Mouse (Mus musculus) bone marrow, adult 2 months (tissue): ENCODE results near the gene Asb14. TPM values are rescaled to one million over a fixed set of nuclear protein-coding genes. Genes with fewer than 3 reads are reported as not detected.
"Not testable (repeated sequence)": the region's sequence is repeated elsewhere in the genome, so short reads cannot be mapped to it uniquely, and the experiment has no call there.

Experiments used
- H3K27ac ChIP-seq: fragments of 200-500 bp; 2 replicates; pipeline ENCODE4 v1.5.1; 2012; ENCODE audit warnings: low read depth, mild to moderate bottlenecking, control low read depth, inconsistent platforms, low read length; ENCODE audit not compliant: control insufficient read depth, poor library complexity, insufficient read depth
- H3K4me1 ChIP-seq: fragments of 200-500 bp; 2 replicates; pipeline ENCODE4 v1.6.1; 2011; ENCODE audit warnings: low read length; ENCODE audit not compliant: control insufficient read depth, insufficient read depth
- H3K4me3 ChIP-seq: fragments of 200-500 bp; replicated peaks from 2 replicates; pipeline ENCODE3; 2011; ENCODE audit warnings: mild to moderate bottlenecking, low read depth, low read length, control low read depth; ENCODE audit not compliant: control insufficient read depth
- CTCF ChIP-seq: fragments of 200-500 bp; IDR thresholded peaks from 2 replicates; pipeline ENCODE4 v1.5.1; 2011; ENCODE audit warnings: low read length, control low read depth; ENCODE audit not compliant: control insufficient read depth, insufficient read depth
- POLR2A ChIP-seq: fragments of 200-500 bp; IDR thresholded peaks from 2 replicates; pipeline ENCODE4 v1.6.1; 2011; ENCODE audit warnings: low read depth, mild to moderate bottlenecking, control low read depth, low read length, borderline replicate concordance; ENCODE audit not compliant: control insufficient read depth
- WGBS: fragments of 180-500 bp; shearing (Covaris S2); methylation state at CpG from one replicate; pipeline ENCODE4 v1.1.7; 2018; 5-methylcytosine and 5-hydroxymethylcytosine counted together
- polyA plus RNA-seq: library from polyadenylated mRNA; stranded (reverse); fragments of >200 nt; gene quantifications from 2 replicates; pipeline ENCODE4 v1.2.4, GENCODE M21; 2011; ENCODE audit warnings: low replicate concordance; ENCODE audit not compliant: missing spikeins, insufficient read depth, insufficient read length

Gene Asb14
- polyA plus RNA-seq, 1 experiment = 2.2 TPM

DNA sequence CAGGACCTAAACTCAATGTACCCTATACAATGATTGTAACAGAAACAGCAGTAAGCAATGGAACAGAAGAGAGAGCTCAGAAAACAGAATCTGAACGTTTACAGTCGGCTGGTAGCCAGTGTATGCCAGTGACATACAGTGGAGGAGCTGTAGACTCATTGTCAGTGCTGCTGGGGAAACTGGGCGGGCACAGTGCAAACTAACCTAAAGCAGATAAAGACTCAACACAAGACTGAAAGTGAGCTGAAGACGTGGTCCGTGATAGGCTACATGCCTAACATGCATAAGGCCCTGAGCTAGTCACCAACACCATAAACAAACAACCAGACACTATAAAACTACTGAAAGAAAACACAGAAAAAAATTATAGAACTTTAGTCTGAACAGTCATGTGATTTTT lies 12.7 kb upstream of the Asb14 start:
- 62% methylated on average over 5 of the region's 5 CpGs for WGBS
- H3K4me3 ChIP-seq = no peak overlapping the region
- TF ChIP-seq CTCF = no peak
- TF ChIP-seq POLR2A = no peak
- H3K4me1 ChIP-seq = no peaks in the 10 kb centered on the region; the same call in 1 of the 2 replicates
- no peak overlapping the region for H3K27ac ChIP-seq

DNA sequence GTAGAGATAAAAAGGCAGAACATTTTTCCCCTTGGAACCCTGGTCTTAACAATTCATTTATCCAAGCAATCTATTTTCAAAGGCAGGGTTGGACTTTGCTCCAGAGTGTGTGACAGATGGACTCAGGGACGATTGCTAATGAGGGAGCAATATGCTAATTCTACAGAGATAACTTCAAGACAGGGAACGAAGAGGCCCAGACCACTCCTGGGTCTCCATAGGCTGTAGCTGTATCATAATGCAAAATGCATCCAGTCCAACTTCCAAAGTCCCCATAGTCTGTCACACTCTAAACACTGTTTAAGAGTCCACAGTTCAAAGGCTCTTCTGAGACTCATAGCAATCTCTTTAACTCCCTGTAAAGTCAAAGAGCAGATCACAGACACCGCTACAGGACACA lies 7.1 kb upstream of the Asb14 start:
- no peak overlapping the region for H3K27ac ChIP-seq
- WGBS = 74% methylated on average over 3 of the region's 3 CpGs
- no peak for TF ChIP-seq CTCF
- TF ChIP-seq POLR2A = no peak
- H3K4me1 ChIP-seq = no peaks in the 10 kb centered on the region
- H3K4me3 ChIP-seq = no peak overlapping the region

DNA sequence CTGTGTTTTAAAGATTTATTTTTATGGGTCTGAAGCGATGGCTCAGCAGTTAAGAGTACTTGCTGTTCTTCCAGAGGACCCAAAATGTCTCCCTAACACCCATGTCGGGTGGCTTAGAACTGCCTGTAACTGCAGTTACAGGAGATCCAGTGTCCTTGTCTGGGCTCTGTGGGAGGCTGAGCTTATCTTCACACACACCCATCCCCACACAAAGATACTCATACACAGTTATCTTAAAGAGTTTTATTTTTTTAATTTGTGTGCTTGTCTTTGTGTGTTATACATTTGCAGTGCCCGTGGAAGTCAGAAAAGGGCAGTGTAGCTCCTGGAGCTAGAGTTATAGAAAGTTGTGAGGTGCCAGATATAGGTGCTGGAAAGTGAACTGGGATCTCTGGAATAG lies 3.6 kb upstream of the Asb14 start:
- no peak for TF ChIP-seq CTCF
- no peak for TF ChIP-seq POLR2A
- no peak overlapping the region for H3K4me3 ChIP-seq
- no peak overlapping the region for H3K27ac ChIP-seq
- H3K4me1 ChIP-seq = no peaks in the 10 kb centered on the region
- 66% methylated on average over 3 of the region's 3 CpGs for WGBS

DNA sequence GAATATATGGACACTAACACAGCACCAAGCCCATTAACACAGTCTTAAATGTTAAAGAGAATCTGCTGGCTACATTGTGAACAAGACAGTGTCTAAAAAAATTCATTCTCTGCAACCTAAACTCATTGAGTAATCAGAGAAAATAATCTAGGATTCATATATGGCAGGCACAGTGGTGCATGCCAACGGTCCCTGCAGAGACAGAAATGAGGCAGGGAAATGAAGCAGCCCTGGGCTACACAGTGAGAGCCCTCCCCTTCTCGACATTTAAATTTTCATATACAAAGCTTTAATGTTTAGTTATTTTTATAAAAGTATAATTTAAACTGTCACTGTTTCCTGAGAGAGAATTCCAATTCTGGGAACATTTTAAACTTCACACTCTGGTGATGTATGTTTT lies 5.1 kb downstream of the Asb14 start:
- no peak overlapping the region for H3K27ac ChIP-seq
- TF ChIP-seq POLR2A = no peak
- TF ChIP-seq CTCF = no peak
- H3K4me1 ChIP-seq = no peaks in the 10 kb centered on the region
- 74% methylated on average over 2 of the region's 2 CpGs for WGBS
- no peak overlapping the region for H3K4me3 ChIP-seq

DNA sequence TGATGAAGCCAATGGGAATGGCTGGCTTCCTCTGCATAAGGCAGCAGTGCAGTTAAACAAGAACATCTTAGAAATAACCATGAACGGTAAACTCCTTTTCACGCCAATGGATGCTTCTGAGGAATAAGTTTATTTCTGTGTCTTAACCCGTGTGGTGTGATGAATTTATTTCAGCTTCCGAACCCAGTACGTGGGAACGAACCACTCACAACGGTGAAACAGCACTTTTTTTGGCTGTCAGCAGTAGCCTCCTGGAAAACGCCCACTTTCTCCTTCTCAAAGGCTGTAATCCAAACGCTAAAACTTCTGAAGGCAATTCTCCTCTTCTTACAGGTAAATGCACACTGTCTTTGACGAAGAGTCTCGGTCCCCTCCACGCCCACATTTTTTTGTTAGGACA lies 6.5 kb downstream of the Asb14 start:
- Histone ChIP-seq H3K4me1 (no peaks in the 10 kb centered on the region), H3K4me3 (no peak overlapping the region), H3K27ac (no peak overlapping the region)
- TF ChIP-seq POLR2A (no peak), CTCF (no peak)
- 82% methylated on average over 12 of the region's 12 CpGs for WGBS

DNA sequence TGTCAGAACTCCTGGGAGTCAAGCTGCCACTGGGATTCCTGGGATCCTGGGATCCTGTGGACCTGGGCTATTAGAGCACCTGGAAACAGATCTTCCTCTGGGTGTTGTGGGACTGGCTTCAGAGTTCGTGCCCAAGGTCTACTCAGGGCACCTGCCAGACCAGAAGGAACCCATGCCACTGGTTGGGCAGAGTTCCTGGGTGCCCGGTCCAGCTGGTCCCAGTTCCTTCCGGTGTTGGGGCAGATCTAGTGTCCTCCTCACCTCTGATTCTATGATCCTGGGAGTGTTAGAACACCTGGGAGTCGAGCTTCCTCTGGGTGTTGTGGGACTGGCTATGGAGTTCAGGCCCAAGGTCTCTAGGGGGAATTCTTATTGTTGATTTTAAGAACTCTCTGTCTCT lies 13.0 kb downstream of the Asb14 start:
- Histone ChIP-seq H3K27ac (no peak overlapping the region), H3K4me1 (no peaks in the 10 kb centered on the region), H3K4me3 (no peak overlapping the region)
- WGBS = 83% methylated on average over 4 of the region's 4 CpGs
- TF ChIP-seq POLR2A = no peak
- no peak for TF ChIP-seq CTCF

DNA sequence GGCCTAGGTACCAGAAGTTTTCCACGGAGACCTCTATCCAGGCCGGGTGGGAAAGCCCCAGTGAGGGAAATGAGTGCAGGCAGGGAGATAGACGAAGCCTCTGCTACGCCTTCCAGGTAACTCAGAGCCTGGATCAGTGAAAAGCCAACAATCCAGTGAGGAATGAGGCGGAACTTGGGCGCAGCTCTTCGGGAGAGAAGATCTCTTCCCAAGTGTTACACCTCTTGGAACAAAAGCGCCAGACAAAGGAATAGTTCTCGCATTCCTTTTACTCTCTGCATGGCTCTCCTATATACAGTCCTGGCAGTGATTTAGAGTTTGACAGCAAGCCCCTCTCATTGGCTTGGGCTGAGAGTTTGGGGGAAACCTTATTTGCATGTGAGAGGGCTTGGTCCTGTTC lies 16.1 kb downstream of the Asb14 start:
- not testable (repeated sequence) for H3K27ac ChIP-seq, H3K4me1 ChIP-seq, H3K4me3 ChIP-seq
- 74% methylated on average over 9 of the region's 9 CpGs for WGBS

DNA sequence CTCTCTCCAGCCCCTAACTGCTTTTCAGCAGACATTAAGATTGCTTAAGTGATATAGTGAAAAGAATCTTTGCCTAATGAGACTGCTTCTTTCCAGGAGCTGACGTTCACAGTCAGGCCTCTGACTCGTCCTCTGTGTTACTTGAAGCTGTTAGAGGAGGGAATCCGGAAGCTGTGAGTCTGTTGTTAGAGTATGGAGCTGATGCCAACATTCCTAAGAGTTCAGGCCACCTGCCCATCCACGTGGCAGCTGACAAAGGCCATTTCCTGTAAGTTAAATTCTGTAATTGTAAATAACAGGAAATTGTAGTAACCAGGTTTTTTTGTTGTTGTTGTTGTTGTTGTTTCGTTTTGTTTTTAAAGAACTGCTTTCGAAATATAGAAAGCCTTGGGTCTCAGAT lies 16.8 kb downstream of the Asb14 start:
- TF ChIP-seq CTCF (no peak), POLR2A (no peak)
- no peaks in the 10 kb centered on the region for H3K4me1 ChIP-seq
- no peak overlapping the region for H3K4me3 ChIP-seq
- no peak overlapping the region for H3K27ac ChIP-seq
- WGBS = 74% methylated on average over 6 of the region's 6 CpGs

DNA sequence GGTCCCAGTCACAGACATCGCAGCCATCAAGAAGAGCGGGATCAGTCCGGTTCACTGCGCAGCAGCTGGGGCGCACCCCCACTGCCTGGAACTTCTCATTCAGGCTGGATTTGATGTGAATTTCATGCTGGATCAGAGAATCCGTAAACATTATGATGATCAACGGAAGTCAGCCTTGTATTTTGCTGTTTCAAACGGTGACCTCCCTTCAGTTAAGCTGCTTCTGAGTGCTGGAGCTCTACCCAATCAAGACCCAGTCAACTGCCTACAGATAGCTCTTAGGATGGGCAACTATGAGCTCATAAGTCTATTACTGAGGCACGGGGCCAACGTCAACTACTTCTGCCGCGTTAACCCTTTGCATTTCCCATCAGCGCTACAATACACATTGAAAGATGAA lies 17.5 kb downstream of the Asb14 start:
- Histone ChIP-seq H3K4me1 (no peaks in the 10 kb centered on the region), H3K27ac (no peak overlapping the region), H3K4me3 (no peak overlapping the region)
- TF ChIP-seq POLR2A (no peak), CTCF (no peak)
- 91% methylated on average over 13 of the region's 13 CpGs for WGBS

DNA sequence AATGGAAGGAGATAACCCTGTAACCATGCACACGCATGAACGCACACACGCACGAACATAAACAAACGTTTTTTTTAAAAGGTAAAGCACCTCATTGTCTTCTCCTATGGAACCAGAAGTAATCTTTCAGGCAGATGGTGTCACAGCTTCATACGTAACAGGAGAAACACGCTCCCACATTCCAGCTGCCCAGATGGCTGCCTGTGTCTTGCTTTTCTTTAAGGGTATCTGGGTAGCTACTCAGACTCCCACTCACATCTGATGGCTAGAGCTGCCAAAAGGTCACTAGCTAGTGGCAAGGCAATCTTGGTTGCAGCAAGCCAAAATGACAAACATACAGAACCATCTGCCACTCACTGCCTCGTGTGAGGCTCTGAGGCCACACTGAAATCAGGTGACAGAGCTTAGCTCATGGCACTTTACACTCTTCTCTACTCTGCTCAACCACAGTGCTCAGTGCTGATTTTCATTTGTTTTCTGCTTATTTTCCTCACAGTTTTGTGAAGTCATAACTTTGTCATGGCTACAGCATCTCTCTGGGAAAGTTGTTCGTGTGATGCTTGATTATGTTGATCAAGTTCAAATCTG lies 19.4 kb downstream of the Asb14 start:
- Histone ChIP-seq H3K4me3 (no peak overlapping the region), H3K4me1 (no peaks in the 10 kb centered on the region), H3K27ac (no peak overlapping the region)
- WGBS = 82% methylated on average over 9 of the region's 9 CpGs
- TF ChIP-seq POLR2A = no peak
- no peak for TF ChIP-seq CTCF
